Mouse (Mus musculus) kidney, postnatal 25 days (tissue): ENCODE results near the gene Hmx1.

Experiments
- DNase-seq, 2 experiments: peaks; one replicate each; pipeline ENCODE4 v3.0.0; 2021; ENCODE audit warnings: mixed read lengths in 2 of 2

Hmx1 gene

DNA sequence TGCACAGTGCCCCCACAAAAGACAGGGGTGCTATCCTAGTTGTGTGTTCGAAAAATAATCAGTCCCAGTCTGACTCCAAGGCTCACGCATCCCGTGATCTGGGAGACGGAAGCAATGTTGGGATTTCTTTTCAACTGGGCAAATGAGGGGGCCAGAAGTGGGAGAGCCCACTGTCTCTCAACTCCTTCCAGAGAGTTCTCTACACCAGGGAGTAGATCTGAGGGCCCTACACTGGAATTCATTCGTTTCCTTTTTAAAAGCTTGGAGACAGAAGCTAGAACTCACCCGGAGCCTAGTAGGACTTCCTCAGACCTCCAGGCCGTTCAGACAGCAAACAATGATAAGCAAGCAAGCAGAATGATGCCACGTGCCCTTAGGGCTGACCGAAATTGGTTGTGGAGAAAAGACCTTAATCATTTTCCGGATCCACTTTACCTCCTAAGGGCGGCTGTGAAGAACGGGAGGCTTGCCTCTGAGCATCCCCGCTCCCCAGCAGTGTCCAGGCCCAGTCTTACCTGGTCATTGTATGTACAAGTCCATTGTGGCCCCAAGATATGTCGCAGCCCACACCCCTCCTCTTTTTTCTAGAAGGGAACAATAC, 9.5 kb downstream of the Hmx1 start:
- DNase-seq = no peak

DNA sequence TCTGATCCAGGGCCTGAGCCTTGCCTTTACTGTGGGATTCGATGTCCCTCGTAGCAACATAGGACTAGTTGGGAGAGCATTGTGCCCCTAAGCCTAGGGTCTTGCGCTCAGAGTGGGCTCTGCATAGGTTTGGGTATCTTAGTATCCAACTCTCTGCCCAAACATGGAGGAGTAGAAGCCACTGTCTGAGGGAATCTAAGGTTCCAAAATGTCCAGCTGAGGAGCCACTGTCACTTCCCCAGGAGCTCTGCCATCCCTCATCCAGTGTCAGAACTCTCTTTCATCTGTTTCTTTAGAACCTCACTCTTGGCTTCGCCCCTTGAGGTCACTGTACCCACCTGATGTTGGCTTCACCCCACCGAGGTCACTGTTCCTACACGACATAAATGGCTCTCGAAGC, 10.2 kb downstream of the Hmx1 start:
- no peak for DNase-seq

DNA sequence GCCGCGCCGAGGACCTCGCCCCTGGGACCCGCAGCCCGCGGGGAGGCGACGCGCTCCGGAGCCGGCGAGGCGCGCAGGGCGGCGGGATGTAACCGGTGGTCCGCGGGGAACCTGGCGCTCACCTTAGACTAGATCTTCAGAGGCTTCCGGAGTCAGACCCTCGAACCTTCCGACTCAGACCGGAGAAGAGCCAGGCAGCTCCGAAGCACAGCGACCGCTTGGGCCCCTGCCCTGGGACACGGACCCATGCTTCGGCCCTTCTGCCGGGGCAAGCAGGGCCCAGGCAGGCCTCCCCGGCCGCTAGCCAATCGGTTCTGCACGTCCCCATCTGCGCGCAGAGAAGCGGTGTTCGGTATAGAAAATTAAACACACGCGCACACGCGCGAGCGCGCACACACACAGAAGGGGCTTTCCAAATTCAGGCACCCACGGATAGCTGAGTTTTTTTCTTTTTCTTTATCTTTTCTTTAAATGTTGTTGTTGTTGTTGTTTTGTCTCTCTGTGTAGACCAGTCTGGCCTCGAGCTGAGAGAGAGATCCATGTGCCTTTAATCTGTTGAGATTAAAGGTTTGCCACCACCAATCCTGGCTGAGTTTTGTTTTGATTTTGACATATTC, 10.9 kb downstream of the Hmx1 start:
- no peak for DNase-seq

DNA sequence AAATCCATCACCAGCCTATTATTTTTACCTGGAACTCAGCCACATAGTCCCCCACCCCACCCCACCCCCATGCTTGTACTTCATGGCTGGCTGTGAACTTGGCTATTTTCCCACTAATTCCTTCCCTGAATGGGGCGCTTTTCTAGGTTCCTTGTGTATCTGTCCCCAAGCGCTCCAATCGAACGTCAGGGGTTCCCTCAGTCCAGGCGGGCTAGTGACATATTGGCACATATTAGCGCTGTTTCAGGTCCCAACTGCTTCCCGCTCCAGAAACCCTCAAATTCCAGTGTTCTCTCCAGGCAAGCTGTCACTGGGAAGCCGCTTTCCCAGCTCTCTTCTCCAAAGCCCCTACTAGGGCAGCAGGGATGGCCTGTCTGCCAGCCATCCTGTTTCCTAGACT, 12.3 kb downstream of the Hmx1 start:
- DNase-seq = no peak

DNA sequence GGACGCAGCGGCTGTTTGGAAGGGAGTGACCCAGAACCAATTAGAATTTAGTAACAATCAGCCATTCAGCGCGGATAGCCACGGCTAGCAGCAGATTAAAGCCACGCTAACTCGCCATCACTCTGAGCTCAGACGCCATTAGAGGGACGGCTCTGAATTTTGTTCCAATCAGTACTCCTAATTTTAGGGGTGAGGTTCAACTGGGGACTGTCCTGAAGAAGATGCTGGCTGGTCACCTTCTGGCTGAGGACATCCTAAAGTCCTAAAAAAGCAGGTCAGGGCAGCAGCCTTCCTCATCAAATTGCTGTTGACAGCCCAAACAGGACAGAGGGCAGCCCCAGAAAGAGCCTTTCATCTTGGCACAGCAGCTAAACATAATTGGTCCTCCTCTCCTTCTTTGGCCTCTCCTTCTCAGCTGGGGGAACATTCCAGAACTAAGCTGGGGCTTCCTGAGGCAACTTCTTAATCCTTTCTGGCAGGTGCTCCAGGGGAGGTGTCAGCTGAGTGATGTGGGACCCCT, 18.6 kb downstream of the Hmx1 start:
- DNase-seq = no peak

DNA sequence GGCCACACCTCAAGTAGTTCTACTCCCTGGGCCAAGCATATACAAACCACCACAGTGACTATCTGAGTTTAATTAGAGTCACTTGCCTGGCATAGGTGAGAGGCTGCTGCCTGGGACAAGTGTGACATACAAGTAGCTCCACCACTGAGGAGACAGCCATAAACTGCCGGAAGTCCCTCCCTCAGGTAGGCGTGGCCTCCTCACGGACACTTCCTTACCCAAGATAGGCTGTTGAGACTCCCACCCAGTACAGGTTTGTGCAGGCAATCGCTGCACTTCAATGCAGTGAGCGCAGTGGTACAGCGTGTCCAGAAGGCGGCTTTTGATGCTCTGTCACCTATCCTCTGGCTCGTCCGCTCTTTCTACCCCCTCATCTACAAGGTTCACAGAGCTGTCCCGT, 22.1 kb downstream of the Hmx1 start:
- DNase-seq = no peak

DNA sequence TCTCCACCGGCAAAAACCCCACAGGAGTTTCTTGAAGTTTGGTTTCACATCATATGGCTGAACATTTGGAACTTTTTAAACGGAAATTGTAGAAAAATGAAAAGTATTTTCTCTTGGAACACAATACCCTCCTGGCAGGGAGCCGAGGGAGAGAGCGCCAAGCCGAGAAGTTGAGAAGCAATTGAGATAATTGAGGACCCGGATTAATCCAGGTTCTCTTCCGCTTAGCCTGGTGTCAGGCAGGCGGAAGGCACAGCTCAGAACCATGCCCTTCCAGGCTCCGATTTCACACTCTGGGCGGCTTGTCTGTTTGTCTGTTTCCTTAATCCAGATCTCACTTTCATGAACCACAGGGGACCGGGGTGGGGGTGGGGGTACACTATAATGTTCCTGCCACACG, 23.9 kb downstream of the Hmx1 start:
- DNase-seq = no peak

DNA sequence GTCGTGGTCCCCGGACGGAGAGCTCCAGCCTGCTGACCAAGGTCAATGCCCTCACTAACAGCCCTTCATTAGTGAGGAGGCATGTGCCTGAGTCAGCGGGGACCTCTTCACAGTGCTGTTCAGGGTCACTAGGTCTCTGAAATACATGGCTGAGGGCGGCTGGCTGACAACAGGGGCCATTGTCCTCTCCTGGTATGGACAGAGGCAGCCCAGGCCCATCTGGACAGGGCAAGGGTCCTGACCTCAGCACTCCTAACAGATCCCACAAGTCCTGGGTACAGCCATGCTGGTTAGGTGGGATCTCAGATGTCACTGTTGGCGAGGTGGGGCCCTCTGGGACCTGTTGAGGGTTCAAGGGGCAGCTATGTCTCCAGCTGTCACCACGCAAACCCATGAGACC, 28.8 kb downstream of the Hmx1 start:
- DNase-seq = no peak

DNA sequence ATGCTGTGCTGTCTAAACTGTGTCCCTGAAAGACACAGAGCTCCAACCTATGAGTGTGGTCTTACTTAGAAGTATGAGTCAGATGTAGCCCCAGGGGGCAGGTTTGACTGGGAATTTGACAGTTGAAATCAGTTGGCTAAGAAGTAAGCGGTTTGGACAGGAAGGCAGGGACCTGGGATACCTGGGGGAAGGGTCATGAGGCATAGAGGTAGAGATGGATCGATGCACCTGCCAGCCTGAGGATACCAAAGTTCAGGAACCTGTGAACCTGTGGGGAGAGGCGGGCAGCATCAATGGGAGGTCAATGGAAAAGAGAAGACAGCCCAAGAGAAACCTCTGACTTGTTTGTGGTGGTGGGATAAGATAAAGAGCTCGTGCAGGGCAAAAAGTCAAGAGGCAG, 32.7 kb downstream of the Hmx1 start:
- no peak for DNase-seq

DNA sequence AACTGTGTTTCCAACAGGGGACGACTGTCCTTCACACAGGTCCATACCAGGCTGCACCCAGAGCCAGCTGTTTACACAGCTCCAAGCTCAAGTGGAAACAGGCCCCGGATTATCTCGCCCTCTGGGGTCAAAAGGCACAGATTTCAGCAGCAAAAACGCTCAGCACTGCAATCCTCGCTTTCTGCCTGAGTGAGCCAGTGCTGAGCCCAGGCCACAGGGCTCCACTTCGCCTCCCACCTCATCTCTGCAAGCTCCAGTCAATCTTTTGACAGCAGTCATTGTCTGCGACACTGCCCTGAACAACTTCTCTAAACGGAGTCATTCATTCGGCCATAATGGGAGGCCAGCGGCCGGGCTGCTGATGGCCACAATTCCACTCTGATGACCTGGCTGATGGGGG, 36.3 kb downstream of the Hmx1 start:
- DNase-seq = peak; percentile 60 to 79

DNA sequence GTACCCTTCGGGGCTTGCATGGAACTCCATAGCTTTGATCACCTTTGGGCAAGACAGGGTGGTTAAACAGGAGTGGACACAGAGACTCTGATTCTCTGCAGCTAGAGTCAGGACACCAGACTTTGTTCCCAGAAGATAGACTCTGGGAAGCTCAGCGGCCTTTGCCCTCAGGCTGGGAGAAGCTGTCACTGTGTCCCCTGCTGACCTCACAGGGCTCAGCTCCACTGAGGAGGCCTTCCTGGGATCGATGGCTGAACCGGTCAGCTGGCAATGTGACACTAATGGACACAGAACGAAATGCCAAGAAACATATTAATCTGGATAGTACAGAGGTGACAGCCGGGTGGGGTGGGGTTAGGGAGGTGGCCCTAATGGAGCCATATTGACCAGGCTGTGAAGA, 39.0 kb downstream of the Hmx1 start:
- peak; percentile 21 to 55 for DNase-seq

DNA sequence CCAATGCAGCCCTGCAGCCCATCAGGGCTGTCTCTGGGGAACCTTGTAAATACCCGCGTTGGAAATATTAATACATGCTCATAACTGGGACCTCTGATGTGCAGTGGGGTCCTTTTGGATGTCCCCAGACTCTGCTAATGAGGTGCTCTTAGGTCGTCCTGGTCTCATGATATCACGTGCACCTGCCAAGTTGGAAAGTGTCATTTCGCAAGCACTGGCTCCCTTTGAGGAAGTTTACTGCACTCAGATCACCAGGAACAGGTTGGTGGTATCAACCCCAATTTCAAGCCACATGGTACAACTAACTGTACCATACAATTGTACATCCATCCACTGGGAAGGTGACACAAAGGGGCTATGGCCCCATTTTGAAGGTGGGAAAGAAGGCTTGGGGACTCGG, 39.5 kb downstream of the Hmx1 start:
- no peak for DNase-seq

DNA sequence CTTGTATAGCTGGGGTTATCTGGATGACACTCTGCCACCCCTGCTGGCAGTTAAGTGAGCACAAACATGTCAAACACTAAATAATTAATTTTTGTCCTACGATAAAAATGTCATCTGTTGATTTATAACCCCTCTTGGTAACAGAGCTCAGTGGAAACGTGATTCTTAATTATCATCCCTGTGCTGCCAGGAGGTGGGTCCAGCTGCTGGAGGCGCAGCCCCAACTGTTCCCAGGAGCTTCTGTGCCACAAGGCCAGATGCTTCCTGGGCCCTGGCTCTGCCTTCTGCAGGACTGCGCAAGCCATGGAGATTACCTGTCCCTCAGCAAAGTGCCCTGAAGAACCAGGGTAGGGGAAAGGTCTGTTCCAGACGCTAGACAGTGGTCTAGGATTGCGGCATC, 43.2 kb downstream of the Hmx1 start:
- no peak for DNase-seq

DNA sequence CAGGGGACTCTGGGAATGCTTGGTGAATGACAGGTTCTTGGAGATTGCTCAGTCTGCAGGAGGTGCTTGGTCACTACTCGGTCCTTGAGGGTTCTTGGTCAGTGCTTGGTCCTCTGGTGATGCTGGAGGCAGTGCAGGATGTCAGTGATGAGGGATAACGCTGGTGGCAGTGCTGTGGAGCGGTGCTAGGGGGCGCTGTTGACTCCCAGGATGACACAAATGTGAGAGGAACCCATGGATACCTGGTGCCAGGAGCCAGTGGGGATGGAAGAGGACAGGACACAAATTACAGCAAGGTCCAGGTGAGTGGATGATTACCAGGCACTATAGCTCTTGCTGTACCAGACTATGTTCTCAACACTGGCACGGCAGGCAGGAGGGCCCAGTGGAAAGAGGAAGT, 45.1 kb downstream of the Hmx1 start:
- no peak for DNase-seq

DNA sequence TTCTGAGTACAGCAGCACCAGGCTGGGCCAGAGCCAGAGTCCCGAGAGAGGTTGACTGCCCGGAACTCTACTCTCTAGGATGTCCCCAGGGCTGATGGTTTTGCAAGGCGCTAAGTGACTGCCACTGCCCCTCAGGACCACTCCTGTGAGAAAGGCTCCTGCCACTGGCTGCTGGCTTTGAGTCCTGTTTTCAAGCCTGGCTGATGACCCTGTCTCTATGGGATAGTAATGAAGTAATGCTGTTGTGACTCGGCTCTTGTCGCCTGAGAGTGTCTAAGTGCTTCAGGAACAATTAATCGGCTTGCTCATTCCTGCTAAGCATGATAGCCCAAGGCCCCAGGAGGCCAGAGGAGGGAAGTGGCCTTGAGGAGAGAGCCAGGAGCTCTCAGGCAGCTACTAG, 45.8 kb downstream of the Hmx1 start:
- no peak for DNase-seq

DNA sequence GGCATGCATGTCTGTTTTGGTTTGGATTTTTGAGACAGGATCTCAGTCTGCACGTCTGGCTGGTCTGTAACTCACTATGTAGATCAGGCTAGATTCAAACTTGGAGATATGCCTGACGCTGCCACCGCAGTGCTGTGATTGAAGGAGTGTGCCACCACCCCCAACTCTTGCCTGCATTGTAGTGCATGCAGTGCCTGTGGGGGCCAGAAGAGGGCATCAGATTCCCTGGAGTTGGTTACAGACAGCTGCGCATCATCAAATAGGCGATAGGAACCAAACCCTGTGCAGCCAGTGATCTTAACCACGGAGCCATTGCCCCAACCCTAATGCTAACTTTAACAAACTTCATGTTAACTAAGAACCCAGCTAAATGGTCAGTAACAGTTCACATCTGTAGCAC, 49.9 kb downstream of the Hmx1 start:
- DNase-seq = no peak

DNA sequence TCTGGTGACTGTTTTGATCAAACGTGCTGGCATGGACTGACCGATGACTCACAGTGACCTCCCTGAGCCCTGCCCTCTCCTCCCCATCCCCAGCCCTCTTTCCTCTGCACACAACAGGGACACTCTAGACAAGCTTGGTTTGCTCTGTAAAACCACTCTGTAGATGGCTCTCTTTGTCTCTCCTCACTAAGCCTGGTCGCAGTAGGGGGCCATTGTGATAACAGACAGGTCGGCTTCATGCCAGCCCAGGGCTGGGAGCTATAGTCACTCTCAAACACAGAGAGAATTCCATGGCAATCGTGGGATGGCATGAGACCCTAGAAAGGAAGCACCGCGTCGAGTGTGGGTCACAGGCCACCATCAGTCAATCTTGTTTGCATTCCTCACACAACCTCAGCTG, 51.6 kb downstream of the Hmx1 start:
- DNase-seq = no peak

DNA sequence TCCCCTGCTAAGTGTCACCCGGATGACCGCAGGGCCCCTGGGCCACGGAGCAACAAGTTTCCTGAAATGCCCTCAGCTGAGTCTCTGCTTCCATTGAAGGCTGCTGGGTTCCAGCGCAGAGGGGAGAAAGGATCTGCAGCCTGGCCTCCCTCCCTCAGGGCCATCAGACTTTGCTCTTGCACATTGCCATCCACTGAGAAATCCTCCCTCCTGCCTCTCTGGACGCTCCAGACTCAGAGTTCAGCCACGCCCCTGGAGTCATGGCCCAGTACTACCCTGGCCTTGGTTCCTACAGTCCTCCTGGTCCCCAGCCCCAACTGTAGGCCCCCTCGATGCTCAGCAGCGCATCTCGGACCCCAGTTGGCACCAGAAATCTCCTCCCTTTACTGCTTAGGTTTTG, 52.5 kb downstream of the Hmx1 start:
- peak; percentile 41 to 74 for DNase-seq

DNA sequence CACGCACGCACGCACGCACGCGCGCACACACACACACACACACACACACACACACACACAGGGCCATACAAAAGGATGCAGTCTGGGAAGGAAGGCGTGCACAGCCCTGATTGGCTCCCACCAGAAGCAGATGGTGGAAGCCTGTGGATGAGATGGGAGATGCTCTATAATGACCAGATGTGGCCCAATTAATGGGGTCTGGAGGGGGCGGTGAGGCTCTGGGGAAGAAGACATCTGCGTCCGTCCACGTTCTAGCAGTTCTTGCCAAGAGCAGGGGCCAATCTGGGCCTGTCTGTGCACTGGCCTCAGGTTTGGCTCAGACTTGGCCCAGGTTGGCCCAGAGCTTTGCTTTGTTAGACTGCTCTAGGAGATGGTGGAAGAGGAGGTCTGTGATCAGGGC, 55.8 kb downstream of the Hmx1 start:
- no peak for DNase-seq

DNA sequence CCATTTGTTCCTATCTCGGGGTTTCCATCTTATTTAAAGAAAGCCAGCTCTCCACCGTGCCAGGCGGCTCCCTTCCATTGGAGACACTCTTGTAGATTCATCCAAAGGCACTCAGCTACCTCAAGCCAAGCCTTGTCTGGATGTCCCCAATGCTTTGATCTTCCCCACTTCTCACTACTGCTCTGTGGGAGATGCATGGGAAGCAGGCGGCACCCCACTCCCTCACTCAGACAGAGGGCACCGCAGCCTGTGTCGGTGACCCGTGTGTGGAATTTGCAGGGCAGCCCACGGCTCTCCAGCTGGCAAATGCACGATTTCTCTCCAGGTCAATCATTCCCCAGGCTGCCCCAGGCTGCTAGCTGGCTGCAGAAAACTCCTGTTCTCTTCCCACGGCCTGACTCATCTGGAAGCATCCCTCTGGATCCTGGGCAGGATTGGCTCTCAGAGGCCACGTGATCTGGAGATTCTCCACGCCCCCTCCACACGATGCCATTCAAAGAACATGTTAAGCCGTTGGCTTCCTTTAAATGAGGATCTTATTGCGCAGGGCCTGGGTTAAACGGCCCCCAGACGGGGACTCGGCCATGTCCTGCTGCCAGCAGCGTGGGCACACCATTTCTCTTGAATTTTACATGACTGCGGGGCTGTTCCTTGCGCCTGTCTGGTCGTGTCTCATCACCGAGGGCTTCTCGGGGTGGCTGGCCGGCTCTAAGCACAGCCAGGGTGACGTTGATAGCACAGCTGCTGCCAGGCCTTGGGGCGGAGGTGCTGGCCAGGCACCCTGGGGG, 58.9 kb downstream of the Hmx1 start:
- peak in 1 of 2 experiments; percentile 2 for DNase-seq
